Mouse (Mus musculus): ENCODE data around the gene Sumf1.

Sumf1 gene

GRCm38 (mm10) chr6:108092646-108093045 is 92.7 kb downstream of the Sumf1 start:
- no peak for ATAC-seq (ENCODE audit: low TSS enrichment)

GRCm38 (mm10) chr6:108091296-108091695 is 94.1 kb downstream of the Sumf1 start:
- ATAC-seq (ENCODE audit: low TSS enrichment) = no peak

GRCm38 (mm10) chr6:108075857-108076256 is 109.5 kb downstream of the Sumf1 start:
- no peak for ATAC-seq (ENCODE audit: low TSS enrichment)

GRCm38 (mm10) chr6:108074624-108075023 is 110.8 kb downstream of the Sumf1 start:
- peak; percentile 77 for ATAC-seq (ENCODE audit: low TSS enrichment)

GRCm38 (mm10) chr6:108073931-108074330 is 111.5 kb downstream of the Sumf1 start:
- 0 out of 2 replicates have a peak, but pooled peaks have one; percentile 32 for ATAC-seq (ENCODE audit: low TSS enrichment)

- ATAC-seq (ENCODE audit: low TSS enrichment) = peak; percentile 75
These were observed 112.3 kb downstream of the Sumf1 start for GRCm38 (mm10) chr6:108073071-108073470.

GRCm38 (mm10) chr6:108070947-108071346 is 114.4 kb downstream of the Sumf1 start:
- no peak for ATAC-seq (ENCODE audit: low TSS enrichment)

- ATAC-seq (ENCODE audit: low TSS enrichment) = peak; percentile 28
These were observed 119.8 kb downstream of the Sumf1 start for GRCm38 (mm10) chr6:108065583-108065982.

- ATAC-seq (ENCODE audit: low TSS enrichment) = peak; percentile 92
These were observed 120.4 kb downstream of the Sumf1 start, which contains the start of gene Setmar for GRCm38 (mm10) chr6:108064918-108065526. Setmar (plus strand) TSS chr6:108065045.

GRCm38 (mm10) chr6:108061121-108061520 is 124.3 kb downstream of the Sumf1 start:
- no peak for ATAC-seq (ENCODE audit: low TSS enrichment)

GRCm38 (mm10) chr6:108058066-108058465 is 127.3 kb downstream of the Sumf1 start:
- peak; percentile 38 for ATAC-seq (ENCODE audit: low TSS enrichment)

GRCm38 (mm10) chr6:108057353-108057752 is 128.0 kb downstream of the Sumf1 start:
- peak; percentile 55; the same call in 1 of the 2 replicates for ATAC-seq (ENCODE audit: low TSS enrichment)

Measured in frontal cortex, adult (tissue).